Mouse (Mus musculus) right cerebral cortex, postnatal 36 days (tissue): ENCODE results near the gene Prokr2.
A peak's percentile ranks its signal among the peaks of the same experiment; 100 is the strongest.

Source experiments
- DNase-seq, 2 experiments: peaks; one replicate each; pipeline ENCODE4 v3.0.0; 2022; ENCODE audit warnings: low spot score in 2 of 2, mixed read lengths in 1 of 2

Prokr2 gene

DNA sequence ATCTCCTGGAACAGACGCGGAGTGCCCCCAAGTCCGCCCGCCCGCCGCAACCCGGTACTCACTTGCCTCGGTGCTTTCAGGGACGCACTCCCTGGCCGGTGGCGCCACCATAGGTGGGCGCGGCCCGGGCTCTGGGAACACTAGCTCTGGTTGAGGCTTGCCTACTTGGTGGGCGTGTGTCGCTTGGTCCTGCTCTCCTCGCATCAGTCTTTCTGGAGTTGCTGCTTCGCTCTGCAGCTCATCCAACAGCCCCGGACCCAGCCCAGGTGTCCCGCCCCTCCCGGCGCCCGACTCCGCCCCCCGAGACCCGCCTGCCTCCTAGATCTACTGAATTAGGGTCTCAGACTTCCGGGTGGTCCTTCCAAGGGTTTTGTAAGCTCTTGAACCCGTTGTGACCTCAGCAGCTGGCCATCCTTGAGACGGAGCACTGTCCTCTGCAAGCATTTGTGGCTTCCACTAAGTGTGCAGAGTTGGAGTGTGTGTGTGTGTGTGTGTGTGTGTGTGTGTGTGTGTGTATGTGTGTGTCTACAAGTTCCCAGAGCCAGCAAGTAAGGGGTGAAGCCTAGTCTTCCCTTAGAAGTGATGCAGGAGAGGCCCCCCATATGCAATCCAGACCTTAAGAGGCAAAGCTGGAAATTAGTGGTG, at the start of gene Prokr2:
Gene Prokr2 (minus strand): TSS at position 254 of the 645 bp plus-strand sequence.
- no peak for DNase-seq

DNA sequence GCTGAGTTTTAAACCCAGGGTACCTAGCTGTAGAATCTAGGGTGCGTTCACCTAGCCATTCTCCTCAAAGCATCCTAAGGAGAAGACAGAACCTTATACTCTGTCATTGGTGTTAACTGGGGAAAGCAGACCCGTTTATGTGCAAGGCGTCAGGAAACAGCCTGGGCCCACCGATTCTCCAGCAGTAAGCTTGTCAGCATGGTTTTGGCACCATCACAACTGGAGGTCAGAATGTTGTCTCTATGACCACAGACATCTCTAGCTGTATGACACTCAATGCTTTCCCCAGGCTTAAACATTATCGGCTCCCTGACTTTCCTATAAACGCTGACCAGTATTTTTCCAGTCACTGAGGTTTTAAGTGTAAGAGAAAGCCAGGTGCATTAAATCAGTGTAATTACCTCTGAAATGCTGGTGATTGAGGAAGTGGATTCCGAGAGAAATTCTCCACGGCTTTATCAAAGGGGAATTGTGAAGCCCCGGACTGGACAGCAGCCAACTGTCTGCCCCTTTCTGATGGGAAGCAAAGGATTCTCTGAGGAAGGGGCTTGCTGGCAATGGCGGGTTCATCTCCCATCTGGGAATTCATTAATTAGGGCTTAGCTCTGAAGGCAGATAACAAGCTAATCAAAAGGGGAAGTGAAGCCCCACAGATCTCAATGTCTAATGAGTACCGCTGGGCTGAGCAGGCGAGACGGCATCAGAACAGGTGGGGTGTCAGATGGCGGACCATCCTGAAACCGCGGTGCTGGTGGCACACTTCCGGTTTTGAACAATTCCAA, 42.1 kb upstream of the Prokr2 start:
- no peak for DNase-seq

DNA sequence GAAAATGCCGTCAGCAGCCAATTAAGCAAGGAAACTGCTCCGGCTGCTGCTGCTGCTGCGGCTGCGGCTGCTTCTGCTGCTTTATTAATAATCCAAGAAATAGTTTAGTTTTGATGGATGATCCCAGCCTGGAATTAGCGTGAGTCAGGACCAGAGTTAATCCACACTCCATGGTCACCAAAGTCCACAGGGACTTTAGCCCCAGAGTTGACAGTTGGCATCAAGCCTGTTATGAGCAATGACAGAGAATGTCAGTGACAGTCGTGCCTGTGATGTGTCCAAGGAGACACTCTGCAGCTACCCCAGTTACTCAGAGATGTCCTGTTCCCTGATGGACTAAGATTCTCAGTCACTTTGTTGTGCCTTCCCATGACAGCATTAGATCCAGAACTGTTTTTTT, 40.3 kb upstream of the Prokr2 start:
- DNase-seq = no peak

DNA sequence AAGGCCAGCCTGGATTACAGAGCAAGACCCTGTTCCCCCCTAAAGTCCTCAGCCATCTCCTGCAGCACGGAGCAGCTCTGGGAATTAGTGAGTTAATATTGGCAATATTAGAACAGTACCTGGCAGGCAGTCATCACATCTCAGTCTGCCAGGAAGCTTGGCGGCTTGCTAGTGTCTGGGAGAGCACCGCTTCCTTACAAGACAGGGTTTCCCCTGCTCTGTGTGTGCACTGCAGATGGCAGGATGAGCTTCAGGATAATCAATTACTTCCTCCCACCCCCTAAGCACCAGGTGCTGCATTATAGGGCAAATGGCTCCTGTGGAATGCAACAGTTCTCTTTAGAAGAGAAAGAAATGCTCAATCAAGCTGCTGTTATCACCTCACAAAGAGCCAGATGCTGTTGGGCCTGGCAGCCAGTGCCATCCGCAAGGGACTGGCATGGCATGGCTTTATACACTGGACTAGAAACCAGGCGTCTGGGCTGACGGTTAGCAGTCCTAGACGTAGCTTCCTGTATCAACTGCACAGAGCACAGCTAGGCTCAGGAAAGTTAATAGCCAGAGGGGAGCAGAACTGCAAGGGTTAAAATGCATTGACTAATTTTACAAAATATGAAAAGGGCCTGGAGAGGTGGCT, 38.3 kb upstream of the Prokr2 start:
- DNase-seq = no peak

DNA sequence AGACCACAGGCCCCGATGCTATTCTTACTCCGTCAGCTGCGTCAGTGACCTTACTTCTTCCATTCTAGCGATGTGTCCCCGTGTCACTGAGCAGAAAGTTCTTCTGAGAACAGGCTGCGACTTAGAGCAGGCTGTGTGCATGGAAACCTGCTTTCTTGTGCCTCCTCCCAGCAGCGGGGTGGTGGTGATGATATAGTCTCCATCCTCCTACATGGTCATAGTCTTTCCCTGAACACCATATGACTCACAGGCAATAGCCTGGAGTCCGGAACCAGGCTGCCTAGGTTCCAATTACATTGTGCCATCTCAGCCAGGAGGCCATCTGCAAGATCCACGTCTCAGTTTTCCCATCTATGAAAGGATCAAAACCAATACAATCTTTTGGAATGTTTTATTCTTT, 37.6 kb upstream of the Prokr2 start:
- DNase-seq = peak in 1 of 2 experiments; percentile 1

DNA sequence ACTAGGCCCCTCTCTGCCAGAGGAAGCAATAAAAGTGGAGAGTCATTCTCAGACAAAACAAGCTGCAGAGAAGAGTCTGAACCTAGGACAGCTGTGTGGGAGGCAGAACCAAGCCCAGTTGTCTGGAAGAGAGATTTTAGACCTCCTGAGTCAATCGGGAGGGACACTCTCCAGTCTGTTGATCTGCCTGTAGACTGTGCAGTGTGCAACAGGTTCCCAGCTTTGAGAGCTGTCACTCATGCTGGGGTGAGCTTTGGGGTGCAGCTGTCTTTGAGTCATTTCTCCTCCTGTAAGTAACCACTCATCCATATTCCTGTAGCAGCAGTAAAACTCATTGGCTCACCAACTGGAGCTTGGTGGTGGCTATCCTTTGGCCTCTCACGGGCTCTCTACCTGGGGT, 33.2 kb upstream of the Prokr2 start:
- DNase-seq = no peak

DNA sequence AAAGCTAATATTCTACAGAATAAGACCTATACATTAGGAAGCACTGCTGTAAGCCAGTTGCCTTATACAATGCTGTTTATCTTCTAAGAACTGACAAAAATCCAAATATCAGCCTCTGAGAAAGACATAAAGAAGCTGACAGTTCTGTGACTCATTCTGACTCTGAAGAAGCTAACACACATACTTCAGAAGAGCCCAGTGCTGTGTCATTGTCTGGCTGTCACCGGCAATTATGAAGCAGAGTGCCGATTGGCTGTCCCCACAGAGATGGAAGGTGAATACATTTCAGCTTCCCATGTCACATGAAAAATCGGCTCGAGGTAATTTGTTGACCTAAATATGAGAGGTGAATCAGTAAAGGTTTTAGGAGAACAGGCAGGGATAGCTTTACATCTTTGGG, 24.9 kb upstream of the Prokr2 start:
- no peak for DNase-seq

DNA sequence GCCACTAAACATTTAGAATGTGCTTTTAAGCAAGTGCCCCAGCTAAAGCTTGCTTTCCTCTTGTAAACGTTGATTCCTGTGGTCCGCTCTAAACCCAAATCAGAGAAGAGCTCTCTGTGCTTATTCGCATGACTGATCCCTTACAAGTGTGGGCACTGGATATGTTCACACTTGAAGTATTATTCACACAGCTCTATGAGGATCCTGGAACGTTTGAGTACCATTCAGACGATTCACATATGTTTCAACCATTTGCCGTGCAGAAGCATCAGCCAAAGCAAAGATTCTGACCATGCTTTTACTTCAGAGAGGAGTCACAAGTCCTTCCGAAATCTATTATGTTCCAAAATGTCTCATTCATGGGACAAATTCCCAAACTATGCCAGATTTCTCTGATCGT, 12.9 kb upstream of the Prokr2 start:
- no peak for DNase-seq

DNA sequence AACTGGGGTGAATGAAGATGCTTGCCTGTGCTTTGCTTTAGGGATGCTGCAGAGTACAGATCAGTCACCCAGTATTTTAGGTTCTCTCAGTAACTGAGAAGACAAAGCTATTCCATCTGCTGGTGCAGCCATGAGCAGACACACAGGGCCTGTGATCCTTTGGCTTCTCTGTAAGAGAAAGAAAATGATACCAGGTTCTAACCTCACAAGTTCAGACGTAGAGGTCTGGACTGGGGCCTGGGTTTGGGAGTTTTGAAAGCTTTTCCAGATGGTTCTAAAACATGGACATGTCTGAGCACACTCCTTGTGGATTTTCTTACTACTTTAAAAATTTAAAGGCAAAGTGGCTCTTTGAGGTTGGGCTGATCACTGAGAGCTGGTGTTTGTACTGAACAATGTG, 10.5 kb upstream of the Prokr2 start:
- DNase-seq = no peak

DNA sequence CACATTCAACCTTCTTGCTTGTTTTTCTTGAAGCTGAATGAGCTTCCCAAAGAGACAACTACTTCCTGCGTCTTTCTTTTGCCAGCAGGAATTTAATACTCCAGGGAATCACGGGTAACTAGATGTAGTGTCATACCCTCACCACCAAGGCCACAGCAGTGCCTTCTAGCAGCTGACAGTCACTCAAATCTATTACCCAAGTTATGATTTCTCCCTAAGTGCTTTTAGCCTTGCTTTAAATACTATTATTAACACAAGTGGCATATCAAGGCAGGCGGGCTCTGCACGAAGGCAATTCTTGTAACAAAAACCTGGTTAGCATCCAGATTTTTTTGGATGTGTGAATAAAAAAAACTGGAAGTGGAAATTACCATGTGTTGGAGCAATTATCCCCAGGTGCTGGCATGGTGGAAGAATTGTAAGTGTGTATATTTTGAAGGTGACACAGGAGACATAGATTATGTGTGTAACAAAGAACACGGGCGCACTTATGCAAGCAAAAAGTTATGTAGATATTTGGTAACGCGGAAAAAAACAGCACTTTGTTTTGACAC, 5.4 kb upstream of the Prokr2 start:
- DNase-seq = no peak

DNA sequence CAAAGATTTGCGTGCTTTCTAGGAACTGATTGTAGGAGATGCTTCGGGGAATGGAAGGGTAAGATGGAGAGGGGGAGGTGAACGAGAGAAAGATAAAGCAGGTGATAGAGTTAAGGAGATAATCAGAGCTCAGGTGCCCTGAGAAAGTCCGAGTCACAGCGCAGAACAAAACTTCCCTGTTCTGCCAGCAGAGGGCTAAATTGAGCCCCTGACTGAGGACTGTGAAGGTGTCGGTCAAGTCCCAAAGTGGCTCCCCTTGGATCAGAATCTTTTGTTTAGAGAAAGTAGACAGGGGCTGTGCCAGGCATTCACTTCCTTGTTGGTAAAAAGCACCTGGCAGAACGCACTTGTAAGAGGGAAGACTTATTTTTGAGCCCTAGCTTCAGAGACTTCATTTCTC, 4.3 kb upstream of the Prokr2 start:
- no peak for DNase-seq

DNA sequence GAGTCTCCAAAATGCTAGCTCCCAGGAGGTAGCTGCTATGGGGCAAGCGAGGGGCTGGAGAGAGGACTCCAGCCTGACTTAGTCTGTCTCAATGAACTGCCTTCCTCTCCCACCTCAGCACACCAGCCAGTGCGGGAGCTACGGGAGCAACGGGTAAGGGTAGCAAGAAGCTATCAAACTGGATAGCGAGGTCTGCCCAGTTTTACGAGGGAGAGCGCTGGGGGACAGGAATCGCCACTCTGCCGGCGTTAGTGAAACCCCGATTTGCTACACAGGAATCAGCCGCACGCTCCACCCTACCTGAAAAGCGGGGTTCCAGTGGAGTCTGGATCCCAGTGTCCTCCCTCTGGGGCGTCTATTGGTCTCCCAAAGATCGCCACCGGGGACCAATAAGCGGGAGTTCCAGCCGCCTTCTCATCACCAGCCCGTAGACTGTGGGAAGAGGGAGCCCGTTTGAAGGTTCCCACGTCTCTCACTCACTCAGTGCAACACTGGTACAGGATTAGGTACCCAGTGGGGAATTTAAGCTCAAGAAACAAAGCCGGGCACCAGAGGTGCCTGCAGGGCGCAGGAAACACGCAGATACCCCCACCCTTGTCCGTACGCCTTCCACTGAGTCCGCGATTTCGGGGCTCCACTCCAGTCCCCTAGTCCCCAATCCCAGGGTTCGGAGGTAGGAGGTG, 595 bp downstream of the Prokr2 start:
- no peak for DNase-seq

DNA sequence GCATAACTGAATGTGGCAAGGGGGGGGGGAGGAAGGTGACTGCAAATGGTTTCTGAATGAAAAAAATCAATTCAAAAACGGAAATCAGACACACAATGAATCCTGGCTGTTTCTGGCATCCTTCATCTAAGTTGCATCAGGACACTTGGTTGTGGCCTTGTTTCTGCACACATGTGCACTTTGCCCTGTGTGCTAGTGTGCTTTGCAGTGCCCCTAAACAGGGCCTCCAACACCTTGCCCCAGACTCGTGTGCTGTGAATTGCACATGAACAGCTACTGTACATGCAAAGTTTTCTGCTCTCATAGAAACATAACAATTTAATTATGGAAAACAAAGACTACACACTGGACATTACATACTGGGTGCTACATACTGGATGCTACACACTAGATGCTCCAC, 2.9 kb downstream of the Prokr2 start:
- DNase-seq = no peak

DNA sequence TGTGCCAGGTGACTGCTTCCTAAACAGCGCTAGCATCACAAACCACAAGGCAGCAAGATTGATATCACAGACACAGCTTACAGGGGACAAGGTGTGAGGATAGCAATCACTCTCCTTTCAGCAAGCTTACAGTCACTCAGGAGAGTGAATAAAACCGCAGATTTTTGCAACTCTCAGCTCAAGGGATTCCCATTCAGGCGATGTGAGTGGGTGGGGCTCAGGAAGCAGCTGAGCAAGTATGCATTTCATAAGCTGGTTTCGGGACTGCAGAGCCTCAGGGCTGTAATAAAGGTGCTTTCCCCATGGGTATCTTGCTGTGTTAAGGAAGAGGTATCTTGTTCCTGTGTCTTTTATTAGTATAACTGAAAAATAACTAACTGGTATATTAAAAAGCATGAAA, 5.6 kb downstream of the Prokr2 start:
- DNase-seq = peak in 1 of 2 experiments; percentile 31

DNA sequence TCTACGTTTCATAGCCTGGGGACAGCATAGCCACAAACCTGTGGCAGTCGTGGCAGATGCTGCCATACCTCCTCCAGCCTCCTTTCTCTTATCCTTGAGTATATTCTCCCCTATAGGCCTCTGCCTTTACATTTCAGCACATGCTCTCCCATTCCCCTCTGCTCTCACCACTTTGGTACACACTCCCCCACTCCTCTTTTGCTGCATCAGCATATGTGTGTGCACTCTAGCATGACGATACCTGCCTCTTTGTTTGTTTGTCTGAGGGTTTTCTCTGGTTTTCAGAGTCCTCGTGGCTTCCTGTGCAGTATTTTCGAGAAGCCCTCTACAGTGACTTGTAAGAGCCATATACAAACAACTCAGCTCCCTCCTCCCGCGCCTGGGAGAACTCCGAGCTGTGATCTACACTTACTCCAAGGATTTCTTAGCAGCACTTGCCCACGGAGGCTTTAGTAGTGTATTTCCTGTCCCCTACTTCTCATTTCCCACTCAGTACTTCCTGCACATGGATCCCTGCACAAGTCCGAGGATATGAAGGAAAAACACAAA, 6.6 kb downstream of the Prokr2 start:
- DNase-seq = no peak

DNA sequence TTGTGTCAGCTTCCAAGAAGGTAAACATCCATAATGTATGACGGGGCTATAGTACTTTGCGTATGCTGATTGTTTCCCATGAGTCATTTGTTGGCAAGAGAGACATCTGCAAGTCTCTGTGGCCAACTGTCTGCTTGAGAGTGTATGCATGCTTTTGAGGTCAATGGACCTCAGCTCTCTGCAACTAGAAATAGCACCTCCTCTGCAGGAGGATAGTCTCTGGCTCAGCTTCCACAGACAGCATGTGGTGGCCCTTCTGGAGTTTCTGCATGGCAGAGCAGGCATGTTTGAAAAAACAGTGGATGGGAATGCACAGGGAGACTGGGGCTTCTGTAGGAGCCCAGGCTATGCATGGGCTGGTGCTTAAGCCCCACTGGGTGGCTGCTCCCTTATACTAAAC, 7.8 kb downstream of the Prokr2 start:
- DNase-seq = peak; percentile 33 to 43

DNA sequence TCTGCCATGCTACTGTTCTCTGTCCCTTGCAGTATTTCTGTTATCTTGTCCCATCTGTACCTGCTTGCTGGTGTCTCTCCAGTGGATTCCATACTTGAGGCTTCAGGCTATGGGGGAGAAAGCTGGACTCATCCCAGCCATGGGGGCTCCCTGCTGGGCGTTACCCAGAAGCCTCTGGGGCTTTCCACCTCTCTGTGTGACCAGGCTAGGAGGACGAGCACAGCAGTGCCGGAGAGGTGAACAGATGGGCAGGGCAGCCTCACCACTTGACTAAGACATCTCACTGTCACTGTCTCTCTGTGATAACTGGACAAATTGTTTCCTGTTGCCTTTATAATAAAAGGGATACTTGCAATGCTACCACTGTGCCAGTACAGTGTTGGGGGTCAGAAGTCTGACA, 9.5 kb downstream of the Prokr2 start:
- no peak for DNase-seq

DNA sequence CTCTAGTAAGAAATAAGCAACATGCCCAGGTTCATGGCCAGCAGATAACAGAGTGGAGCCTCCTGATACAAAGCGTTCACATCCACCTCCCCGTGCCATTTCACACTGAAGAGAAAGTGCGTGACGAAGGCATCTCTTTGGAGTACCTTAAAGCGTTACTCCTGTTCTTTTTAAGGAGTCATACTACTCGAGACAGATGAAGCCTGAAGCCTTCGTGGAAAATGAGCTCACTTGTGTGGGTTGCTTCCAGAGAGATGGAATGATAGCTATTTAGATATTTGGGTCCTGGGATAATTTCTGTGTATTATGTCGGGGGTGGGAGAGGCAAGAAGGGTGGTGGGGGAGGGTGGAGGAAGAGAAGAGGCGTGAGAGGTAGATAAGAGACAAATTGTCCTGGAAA, 10.1 kb downstream of the Prokr2 start:
- DNase-seq = no peak

DNA sequence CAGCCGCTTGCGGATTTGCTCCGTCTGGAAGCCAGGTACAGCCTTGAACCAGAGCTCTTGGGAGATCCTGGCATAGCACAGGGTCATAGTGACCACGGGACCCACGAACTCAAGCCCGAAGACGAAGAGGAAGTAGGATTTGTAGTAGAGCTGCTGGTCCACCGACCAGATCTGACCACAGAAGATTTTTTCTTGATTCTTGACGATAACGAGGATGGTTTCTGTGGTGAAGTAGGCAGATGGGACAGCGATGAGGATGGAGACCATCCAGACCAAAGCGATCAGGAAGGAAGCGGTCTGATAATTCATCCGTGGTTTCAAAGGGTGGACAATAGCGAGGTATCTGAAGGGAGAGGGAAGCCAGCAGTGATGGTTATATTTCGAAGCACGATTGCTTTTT, 11.5 kb downstream of the Prokr2 start:
- DNase-seq = no peak

DNA sequence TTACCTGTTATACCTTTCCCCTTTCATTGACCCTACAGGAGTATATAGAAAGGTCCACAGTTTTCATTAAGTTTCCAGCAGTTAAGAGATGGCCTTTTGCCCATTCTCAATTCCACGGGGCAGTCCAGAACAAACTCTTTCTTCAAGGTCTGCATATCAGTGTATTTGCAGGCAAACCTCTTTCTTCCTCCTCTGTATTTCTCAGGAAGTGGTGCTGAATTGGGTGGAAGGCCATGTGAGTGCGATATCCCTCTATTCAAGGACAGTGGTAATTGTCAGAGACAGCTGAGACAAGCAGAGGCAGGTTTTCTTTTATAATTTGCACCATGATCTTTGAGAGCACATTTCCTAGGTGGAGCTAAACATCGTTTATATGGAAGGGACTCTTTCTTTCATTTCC, 16.8 kb downstream of the Prokr2 start:
- DNase-seq = no peak

DNA sequence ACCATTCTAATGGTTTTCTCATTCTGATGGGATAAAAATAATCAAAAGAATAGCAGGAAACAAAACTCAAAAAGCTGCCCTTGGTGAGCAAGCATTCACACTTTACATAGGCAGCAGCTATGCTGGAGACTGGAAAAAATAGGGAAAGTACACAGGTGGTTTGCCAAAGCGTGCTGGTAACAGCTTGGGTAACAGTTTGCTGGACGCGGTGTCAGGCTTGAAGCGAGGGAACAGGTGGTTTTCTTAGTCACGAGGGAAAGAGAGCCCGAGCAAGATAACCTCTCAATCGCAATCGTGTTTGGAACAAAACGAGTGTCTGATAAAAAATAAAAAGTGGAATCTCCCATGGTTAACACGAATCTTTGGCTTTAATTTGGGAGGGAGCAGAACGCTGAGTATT, 41.4 kb downstream of the Prokr2 start:
- DNase-seq = no peak

DNA sequence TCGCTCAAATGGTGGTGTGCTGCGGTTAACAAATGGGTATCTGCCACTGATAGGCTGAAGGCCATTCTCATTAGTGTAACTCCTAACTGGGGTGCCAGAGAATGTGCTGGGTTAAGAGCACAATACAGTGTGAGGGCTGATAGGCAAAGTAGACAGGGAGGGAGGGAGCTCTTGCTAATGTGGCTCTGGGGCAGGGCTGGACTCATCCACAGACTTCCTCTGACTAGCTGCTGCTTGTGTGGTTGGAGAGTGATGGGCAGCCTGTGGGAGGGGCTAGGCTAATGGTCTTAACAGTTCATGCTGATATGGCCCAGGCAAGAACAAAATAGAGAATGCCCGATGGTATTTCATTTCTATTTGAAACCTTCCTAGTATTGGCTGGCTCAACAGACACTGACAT, 44.0 kb downstream of the Prokr2 start:
- no peak for DNase-seq
